In the genomic region with DNA sequence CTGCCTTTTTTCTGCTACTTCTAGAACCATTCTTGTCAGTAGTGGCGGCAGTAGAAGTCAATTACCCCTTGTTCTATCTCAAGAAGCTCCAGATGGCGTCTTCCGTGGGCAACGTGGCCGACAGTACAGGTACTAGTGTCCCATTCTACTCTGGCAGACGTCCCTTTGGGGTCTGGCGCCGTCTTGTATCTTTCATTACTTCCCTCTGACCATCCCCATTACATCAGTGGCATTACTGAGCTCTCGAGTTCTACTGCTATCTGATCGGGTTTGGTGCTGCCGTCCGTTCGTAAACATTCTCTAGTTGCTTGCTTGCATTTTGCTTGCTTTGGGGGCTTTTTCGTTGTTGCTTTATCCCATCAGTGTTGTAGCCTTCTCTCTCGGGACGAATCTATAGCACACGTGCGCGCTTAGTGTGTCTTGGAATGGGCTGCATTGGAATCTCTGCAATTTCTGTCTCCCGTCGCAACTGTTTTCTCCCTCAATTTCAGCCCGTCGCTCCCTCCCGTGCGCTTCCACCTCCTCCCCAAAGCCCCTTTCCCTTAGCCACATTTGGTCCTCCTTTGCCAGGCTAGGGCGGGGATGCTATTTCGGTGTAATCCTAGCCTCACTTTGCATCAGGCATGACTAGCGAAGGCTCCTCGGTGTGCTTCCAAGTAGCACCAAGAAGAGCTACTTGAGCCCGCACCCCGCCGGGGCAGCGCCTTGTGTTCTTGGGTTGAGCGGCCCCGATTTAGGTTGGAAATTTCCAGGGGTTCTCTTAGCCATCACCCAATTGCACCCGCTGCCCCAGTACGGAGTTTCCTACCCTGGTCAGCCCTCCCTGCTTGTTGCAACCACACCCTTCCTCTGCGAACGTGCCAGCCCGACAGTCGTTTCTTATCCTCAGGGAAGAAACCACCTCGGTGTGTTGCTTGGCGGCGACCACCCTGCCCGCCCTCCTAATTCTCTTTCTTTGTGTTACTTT, we compare ENCODE assay signal across 8 mouse cellular contexts. TPM values are rescaled to one million over a fixed set of nuclear protein-coding genes. Genes with fewer than 3 reads are reported as not detected.
DNase-seq lines count a peak whose midpoint lies in the region; ATAC-seq lines count a peak whose summit lies in the region.

No protein-coding gene starts in this region.

- intact Hi-C loops in left cerebral cortex, postnatal 14 days (cut with DNase I), result no loop called here

- H3K4me1 ChIP-seq in hindbrain, embryonic 15.5 days (replicated peaks), result peaks cover 8% of the 10 kb centered on the region
- peaks cover 10% of the 10 kb centered on the region; the same call in 1 of the 2 replicates for H3K4me1 ChIP-seq in megakaryocyte, embryonic 14.5 days

- H3K27ac ChIP-seq in hindbrain, embryonic 15.5 days (replicated peaks), result peak overlapping the region; percentile 89

- peak; percentile 43 for ATAC-seq in frontal cortex, adult (ENCODE audit: low TSS enrichment)
- peak; percentile 49 for ATAC-seq in hindbrain, embryonic 15.5 days (ENCODE audit: low FRiP score, low read depth)

- 17% methylated on average over 45 of the region's 45 CpGs for WGBS in hindbrain, embryonic 15.5 days

- H3K9ac ChIP-seq in hindbrain, embryonic 15.5 days, result peak overlapping the region; percentile 59

- DNase-seq in R1 (ENCODE audit: low read depth, low spot score), result peak; percentile 45
- DNase-seq in cerebellum, adult 8-10 months, result peak; percentile 33
- DNase-seq in left cerebral cortex, postnatal 14 days (ENCODE audit: low spot score in 2 of 2), result peak; percentile 16
- DNase-seq in right cerebral cortex, postnatal 14 days, result peak; percentile 15
- peak; percentile 17 to 60 for DNase-seq in urinary bladder, postnatal 4 days (ENCODE audit: low spot score in 2 of 2)

- H3K36me3 ChIP-seq in hindbrain, embryonic 15.5 days, result no peaks in the 10 kb centered on the region
- peaks cover 20% of the 10 kb centered on the region for H3K36me3 ChIP-seq in megakaryocyte, embryonic 14.5 days (replicated peaks; ENCODE audit: low read length)

- no peaks in the 10 kb centered on the region for H3K9me3 ChIP-seq in hindbrain, embryonic 15.5 days
- no peaks in the 10 kb centered on the region for H3K9me3 ChIP-seq in megakaryocyte, embryonic 14.5 days

- H3K4me3 ChIP-seq in hindbrain, embryonic 15.5 days, result peak overlapping the region; percentile 57
- peak overlapping the region; percentile 97 for H3K4me3 ChIP-seq in megakaryocyte, embryonic 14.5 days (replicated peaks)

- no peaks in the 10 kb centered on the region for H3K27me3 ChIP-seq in hindbrain, embryonic 15.5 days
- peaks cover 13% of the 10 kb centered on the region for H3K27me3 ChIP-seq in megakaryocyte, embryonic 14.5 days (replicated peaks)

- H3K4me2 ChIP-seq in hindbrain, embryonic 15.5 days, result peak overlapping the region; percentile 61

RNA-seq across cellular contexts. Expression of gene Ogt, which starts 0.6 kb away (rescaled TPM):
- 181 TPM in 2 replicates for polyA plus RNA-seq in hindbrain, embryonic 15.5 days (2015; fragmentation: Nextera tagmentation; extraction: Ambion mirVana)
- 100 to 1,000 TPM; 183 to 190 TPM for total RNA-seq in left cerebral cortex, postnatal 14 days (2021)
- polyA plus RNA-seq in megakaryocyte, embryonic 14.5 days (2012; ENCODE audit: insufficient read depth, low replicate concordance), result 1.3 and 1.5 TPM in 2 replicates

Comparison
In these comparisons a context has a peak if more than half of its experiments do, and no peak if none do; other contexts are left out.
1. Peak in every context shown above with its lines: DNase-seq, ATAC-seq, H3K4me3 ChIP-seq and H3K27ac ChIP-seq.
2. RNA of gene Ogt, which starts 0.6 kb away (polyA plus RNA-seq): 181 TPM in hindbrain, embryonic 15.5 days; 1.3 to 1.5 TPM in megakaryocyte, embryonic 14.5 days; every median in the first group is over 10 times any median in the second.